Mouse (Mus musculus) lung, postnatal 0 days (tissue): ENCODE results near the gene Syngr3. TPM values are rescaled to one million over a fixed set of nuclear protein-coding genes. Genes with fewer than 3 reads are reported as not detected.

Experiments
- ATAC-seq: fragments of 200-750 bp; cut with Nextera tagmentation; 2 replicates; pipeline ENCODE4 v1.8.0; 2017; ENCODE audit warnings: moderate library complexity
- DNase-seq: peaks from one replicate; pipeline ENCODE4 v3.0.0-alpha.2; 2016; ENCODE audit warnings: low spot score
- H3K27ac ChIP-seq: fragments of 300-500 bp; sonication (generic); 2 replicates; pipeline ENCODE4 v1.5.1; 2014; ENCODE audit warnings: antibody characterized with exemption, mild to moderate bottlenecking, low read length, mixed read lengths
- H3K27me3 ChIP-seq: fragments of 300-500 bp; sonication (generic); replicated peaks from 2 replicates; pipeline ENCODE4 v1.6.1; 2014; ENCODE audit warnings: low read length, mixed read lengths; ENCODE audit not compliant: insufficient read depth
- H3K36me3 ChIP-seq: fragments of 300-500 bp; sonication (generic); 2 replicates; pipeline ENCODE4 v1.6.1; 2014; ENCODE audit warnings: low read length, mixed read lengths; ENCODE audit not compliant: insufficient read depth
- H3K4me1 ChIP-seq: fragments of 300-500 bp; sonication (generic); 2 replicates; pipeline ENCODE4 v1.6.1; 2014; ENCODE audit warnings: antibody characterized with exemption, low read depth, low read length, mixed read lengths; ENCODE audit not compliant: insufficient read depth
- H3K4me2 ChIP-seq: fragments of 300-500 bp; sonication (generic); replicated peaks from 2 replicates; pipeline ENCODE4 v1.6.1; 2014; ENCODE audit warnings: low read depth, mild to moderate bottlenecking, low read length, moderate library complexity, mixed read lengths
- H3K4me3 ChIP-seq: fragments of 300-500 bp; sonication (generic); 2 replicates; pipeline ENCODE4 v1.5.1; 2014; ENCODE audit warnings: low read depth, low read length
- H3K9ac ChIP-seq: fragments of 300-500 bp; sonication (generic); replicated peaks from 2 replicates; pipeline ENCODE4 v1.6.1; 2014; ENCODE audit warnings: low read depth, mild to moderate bottlenecking
- H3K9me3 ChIP-seq: fragments of 300-500 bp; sonication (generic); 2 replicates; pipeline ENCODE4 v1.6.1; 2016; ENCODE audit warnings: low read length, mixed read lengths
- CTCF ChIP-seq: IDR thresholded peaks from 2 replicates; pipeline ENCODE4 v1.5.1; 2016; ENCODE audit warnings: antibody characterized with exemption, mild to moderate bottlenecking
- EP300 ChIP-seq: IDR thresholded peaks from 2 replicates; pipeline ENCODE4 v1.6.1; 2016; ENCODE audit warnings: antibody characterized with exemption, mild to moderate bottlenecking, control low read depth
- WGBS: fragments of 180-500 bp; shearing (Covaris S2); extraction: QIAGEN DNeasy Blood & Tissue Kit; methylation state at CpG from one replicate; pipeline ENCODE4 v1.1.7; 2014; 5-methylcytosine and 5-hydroxymethylcytosine counted together
- polyA plus RNA-seq: library from polyadenylated mRNA; unstranded; fragments of >200 nt; fragmentation: Nextera tagmentation; extraction: Ambion mirVana; gene quantifications from 2 replicates; pipeline ENCODE4 v1.2.1, GENCODE M21; 2015

Syngr3 gene
- polyA plus RNA-seq, 1 experiment from 2014 or later: 0.19 TPM

DNA sequence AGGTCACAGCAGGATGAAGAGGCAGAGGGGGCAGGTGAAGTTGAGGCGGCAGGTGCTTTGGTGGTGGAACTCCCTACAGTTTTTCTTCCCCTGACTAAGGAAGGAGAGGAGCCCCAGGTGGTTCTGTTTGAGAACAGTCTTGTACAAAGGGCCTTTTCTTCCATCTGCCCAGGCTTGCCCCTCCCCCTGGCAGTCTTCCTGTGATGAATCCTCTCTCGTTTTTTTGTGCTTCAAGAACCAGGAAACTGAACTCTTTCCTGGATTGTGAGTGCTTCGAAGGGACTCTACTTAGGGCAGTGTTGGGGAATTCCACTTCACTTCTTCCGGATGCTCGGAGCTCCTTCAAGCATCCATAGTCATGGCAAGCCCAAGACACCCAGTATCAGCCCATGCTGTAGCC, 8.2 kb upstream of the Syngr3 start:
- Histone ChIP-seq H3K9ac (no peak overlapping the region), H3K27ac (no peak overlapping the region), H3K4me2 (no peak overlapping the region), H3K4me3 (no peak overlapping the region), H3K4me1 (no peaks in the 10 kb centered on the region), H3K36me3 (peaks cover 10% of the 10 kb centered on the region; the same call in 1 of the 2 replicates), H3K27me3 (no peaks in the 10 kb centered on the region), H3K9me3 (no peaks in the 10 kb centered on the region)
- TF ChIP-seq CTCF (no peak), EP300 (no peak)
- DNase-seq: peak; percentile 63
- ATAC-seq: no peak
- WGBS: 10% methylated on average over 5 of the region's 5 CpGs

DNA sequence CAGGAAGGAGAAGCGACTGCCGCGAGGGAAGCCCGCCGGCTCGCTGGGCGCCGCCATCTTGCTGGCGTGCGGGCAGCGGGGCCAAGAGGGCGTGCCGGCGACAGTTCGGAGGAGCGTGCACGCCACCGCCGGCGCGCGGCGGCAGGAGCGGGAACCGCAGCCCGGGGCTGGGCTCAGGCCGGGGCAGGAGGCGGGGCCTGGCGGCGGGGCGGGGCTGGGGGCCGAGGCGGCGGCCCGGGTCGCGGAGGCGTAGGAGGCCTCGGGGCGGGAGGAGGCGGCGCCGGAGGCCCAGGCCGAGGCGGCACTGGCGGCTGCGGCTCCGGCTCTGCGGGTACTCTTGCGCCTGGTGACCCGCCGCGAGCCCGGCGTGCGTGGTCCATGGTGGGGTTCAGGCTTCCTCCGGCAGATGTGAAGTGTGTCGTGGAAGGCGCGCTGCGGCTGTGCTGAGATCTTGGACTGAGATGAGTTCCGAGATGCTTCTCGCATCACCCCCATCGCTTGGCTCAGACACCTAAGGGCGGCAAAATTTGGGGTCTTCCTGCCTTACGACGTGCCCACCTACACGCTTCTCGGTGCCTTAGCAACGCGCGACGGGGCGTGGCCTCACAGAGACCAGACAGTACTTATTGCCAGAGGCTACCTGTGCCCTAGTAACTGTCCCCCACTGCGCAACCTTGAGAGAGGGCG, 6.4 kb upstream of the Syngr3 start, which contains the start of the genes Gfer and Noxo1:
Gene Gfer, minus strand, starts transcription at position 146 of the 687 bp plus-strand sequence.
Gene Noxo1, plus strand, starts transcription at position 224 of the 687 bp plus-strand sequence.
- Histone ChIP-seq H3K9ac (peak within 1 kb of the TSS; percentile 59), H3K4me3 (peak within 1 kb of the TSS; percentile 69), H3K36me3 (0 out of 2 replicates have a peak, but pooled peaks cover 6% of the 10 kb centered on the region), H3K27ac (peak within 1 kb of the TSS; percentile 78), H3K9me3 (no peaks in the 10 kb centered on the region), H3K27me3 (no peaks in the 10 kb centered on the region), H3K4me1 (no peaks in the 10 kb centered on the region), H3K4me2 (peak within 1 kb of the TSS; percentile 82)
- ATAC-seq (peak; percentile 96), DNase-seq (peak; percentile 94)
- no peak for TF ChIP-seq EP300
- peak; percentile 50 for TF ChIP-seq CTCF
- 1% methylated on average over 69 of the region's 76 CpGs for WGBS

DNA sequence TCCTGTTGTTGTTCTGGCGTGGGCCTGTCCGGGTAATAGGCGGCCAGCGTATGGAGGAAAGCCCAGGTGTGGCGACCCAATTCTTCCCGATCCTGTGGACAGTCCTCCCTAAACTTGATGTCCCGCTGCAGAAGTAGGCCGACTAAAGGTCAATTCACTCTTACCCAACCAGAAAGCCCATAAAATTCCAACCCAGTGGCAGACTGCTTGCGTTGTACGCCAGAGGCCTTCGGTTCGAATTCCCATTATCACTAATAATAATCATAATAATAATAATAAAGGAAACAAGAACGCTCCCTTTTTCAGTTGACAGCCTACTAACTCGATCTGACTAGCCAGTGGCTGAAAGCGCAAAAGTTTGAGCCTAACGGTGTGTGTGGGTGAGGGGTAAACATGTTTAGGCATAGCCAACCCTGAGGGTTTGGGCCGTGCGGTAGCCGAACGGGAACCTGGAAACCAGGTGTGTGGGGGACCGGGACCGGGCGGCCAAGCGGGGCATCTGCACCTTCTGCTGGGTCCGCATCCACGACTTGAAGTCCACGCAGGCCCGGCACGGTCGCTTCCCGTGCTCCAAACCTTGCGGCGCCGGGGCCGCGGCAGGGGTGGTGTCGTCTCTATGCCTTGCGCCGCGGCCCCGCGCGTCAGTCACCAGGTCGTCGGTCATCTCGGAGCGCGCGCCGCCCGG, 5.7 kb upstream of the Syngr3 start:
- H3K4me2 ChIP-seq: peak overlapping the region; percentile 82
- H3K27ac ChIP-seq: peak overlapping the region; percentile 78
- ATAC-seq (no peak), DNase-seq (no peak)
- H3K9ac ChIP-seq: peak overlapping the region; percentile 59
- 6% methylated on average over 46 of the region's 51 CpGs for WGBS
- H3K36me3 ChIP-seq: 0 out of 2 replicates have a peak, but pooled peaks cover 3% of the 10 kb centered on the region
- H3K4me1 ChIP-seq: no peaks in the 10 kb centered on the region
- 0 out of 2 replicates have a peak, but pooled peaks cover 2% of the 10 kb centered on the region for H3K27me3 ChIP-seq
- H3K9me3 ChIP-seq: no peaks in the 10 kb centered on the region
- TF ChIP-seq CTCF: no peak
- no peak for TF ChIP-seq EP300
- H3K4me3 ChIP-seq: peak overlapping the region; percentile 69

DNA sequence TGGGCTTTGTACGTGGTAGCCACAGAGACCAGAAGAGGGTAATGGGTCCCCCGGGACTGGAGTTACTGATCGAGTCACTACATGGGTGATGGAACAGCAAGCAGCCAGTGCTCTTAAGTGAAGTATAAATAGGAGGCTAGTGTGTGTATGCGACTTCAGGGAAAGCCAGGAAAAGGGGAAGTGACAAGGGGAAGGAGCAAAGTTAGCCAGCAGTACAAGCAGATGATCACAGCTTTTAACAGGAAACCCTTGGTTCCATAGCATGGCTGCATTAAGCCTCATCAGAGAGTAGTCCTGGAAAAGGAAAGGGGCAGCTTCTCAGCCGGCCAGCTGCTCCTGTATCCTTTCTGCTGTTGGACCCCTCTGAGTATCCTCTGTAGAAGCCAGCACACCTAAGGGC, 2.6 kb upstream of the Syngr3 start:
- H3K9me3 ChIP-seq: no peaks in the 10 kb centered on the region
- no peak for TF ChIP-seq CTCF
- no peak for TF ChIP-seq EP300
- no peak overlapping the region for H3K4me2 ChIP-seq
- peaks cover 13% of the 10 kb centered on the region; the same call in 1 of the 2 replicates for H3K27me3 ChIP-seq
- 73% methylated on average over 5 of the region's 5 CpGs for WGBS
- H3K4me1 ChIP-seq: peaks cover 5% of the 10 kb centered on the region; the same call in 1 of the 2 replicates
- DNase-seq (no peak), ATAC-seq (no peak)
- H3K4me3 ChIP-seq: no peak overlapping the region
- no peak overlapping the region for H3K9ac ChIP-seq
- H3K27ac ChIP-seq: no peak overlapping the region
- no peaks in the 10 kb centered on the region for H3K36me3 ChIP-seq

DNA sequence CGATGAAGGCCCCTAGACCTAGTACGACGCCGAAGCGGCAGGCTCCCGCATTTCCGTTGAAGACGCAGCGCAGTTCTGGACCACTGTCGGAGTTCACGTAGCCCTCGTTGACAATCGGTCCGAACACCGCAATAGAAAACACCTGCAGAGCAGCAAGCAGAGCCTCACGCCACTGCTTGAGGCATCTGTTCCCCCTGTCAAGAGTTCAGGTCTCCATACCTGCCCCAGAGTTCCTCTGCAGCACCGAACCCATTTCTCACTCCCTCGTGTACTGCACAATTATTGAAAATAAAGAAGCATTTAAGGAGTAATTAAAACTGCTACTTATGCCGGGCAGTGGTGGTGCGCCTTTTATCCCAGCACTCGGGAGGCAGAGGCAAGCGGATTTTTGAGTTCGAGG, 2.2 kb downstream of the Syngr3 start:
- H3K36me3 ChIP-seq: no peaks in the 10 kb centered on the region
- TF ChIP-seq EP300 (no peak), CTCF (no peak)
- DNase-seq: no peak
- H3K4me3 ChIP-seq: peak overlapping the region; percentile 27
- WGBS: 22% methylated on average over 23 of the region's 23 CpGs
- no peak overlapping the region; the same call in 1 of the 2 replicates for H3K9ac ChIP-seq
- peaks cover 5% of the 10 kb centered on the region; the same call in 1 of the 2 replicates for H3K4me1 ChIP-seq
- no peaks in the 10 kb centered on the region for H3K9me3 ChIP-seq
- H3K27me3 ChIP-seq: peaks cover 13% of the 10 kb centered on the region; the same call in 1 of the 2 replicates
- H3K4me2 ChIP-seq: peak overlapping the region; percentile 49
- no peak for ATAC-seq
- no peak overlapping the region for H3K27ac ChIP-seq

DNA sequence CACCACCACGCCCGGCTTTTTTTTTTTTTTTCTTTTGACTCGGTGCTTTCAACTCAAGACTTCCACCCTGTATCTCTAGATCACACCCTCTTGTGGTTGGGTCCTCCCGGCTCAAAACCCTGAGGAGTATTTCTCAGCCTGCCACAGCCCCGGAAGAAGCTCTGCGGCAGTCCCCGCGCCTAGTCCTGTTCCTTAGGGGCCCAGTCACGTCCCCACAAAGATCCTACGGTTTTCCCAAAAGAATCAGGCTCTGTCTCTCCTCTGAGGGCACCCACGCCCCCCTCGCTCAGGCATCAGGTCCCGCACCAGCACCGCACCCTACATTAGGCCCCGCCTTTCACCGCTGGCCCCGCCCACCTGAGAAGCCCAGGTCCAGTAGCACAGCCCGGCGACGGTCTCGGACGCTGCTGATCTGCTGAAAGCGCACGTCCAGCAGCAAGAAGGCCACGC, 2.6 kb downstream of the Syngr3 start:
- peak; percentile 53 for DNase-seq
- peak overlapping the region; percentile 27 for H3K4me3 ChIP-seq
- peak; percentile 81 for ATAC-seq
- H3K36me3 ChIP-seq: no peaks in the 10 kb centered on the region
- 1% methylated on average over 25 of the region's 25 CpGs for WGBS
- peaks cover 5% of the 10 kb centered on the region; the same call in 1 of the 2 replicates for H3K4me1 ChIP-seq
- no peaks in the 10 kb centered on the region for H3K9me3 ChIP-seq
- no peak overlapping the region; the same call in 1 of the 2 replicates for H3K9ac ChIP-seq
- TF ChIP-seq EP300: no peak
- TF ChIP-seq CTCF: no peak
- H3K27ac ChIP-seq: no peak overlapping the region
- peaks cover 13% of the 10 kb centered on the region; the same call in 1 of the 2 replicates for H3K27me3 ChIP-seq
- H3K4me2 ChIP-seq: peak overlapping the region; percentile 49
